Mouse (Mus musculus): Measurements from ENCODE around the gene Cabcoco1. TPM values are rescaled to one million over a fixed set of nuclear protein-coding genes. Genes with fewer than 3 reads are reported as not detected.

The Cabcoco1 gene
- polyA plus RNA-seq, 1 experiment from 2014 or later: 23.1 TPM

GRCm38 (mm10) chr10:68435001-68435560 lies 106.6 kb downstream of the Cabcoco1 start:
- H3K4me1 ChIP-seq (replicated peaks): no peaks in the 10 kb centered on the region
- no peaks in the 10 kb centered on the region for H3K36me3 ChIP-seq
- H3K4me2 ChIP-seq: no peak overlapping the region
- no peak for ATAC-seq (ENCODE audit: insufficient number of reproducible peaks, low FRiP score)
- no peaks in the 10 kb centered on the region for H3K9me3 ChIP-seq (replicated peaks)
- no peaks in the 10 kb centered on the region for H3K27me3 ChIP-seq (replicated peaks)
- WGBS: 80% methylated on average over 13 of the region's 13 CpGs
- H3K4me3 ChIP-seq: no peak overlapping the region
- H3K9ac ChIP-seq: no peak overlapping the region
- H3K27ac ChIP-seq (ENCODE audit: poor library complexity, severe bottlenecking): no peak overlapping the region

GRCm38 (mm10) chr10:68434045-68434639 lies 107.6 kb downstream of the Cabcoco1 start:
- H3K4me3 ChIP-seq: no peak overlapping the region
- no peaks in the 10 kb centered on the region for H3K36me3 ChIP-seq
- no peak overlapping the region for H3K4me2 ChIP-seq
- no peak for ATAC-seq (ENCODE audit: insufficient number of reproducible peaks, low FRiP score)
- no peak overlapping the region for H3K27ac ChIP-seq (ENCODE audit: poor library complexity, severe bottlenecking)
- H3K27me3 ChIP-seq (replicated peaks): no peaks in the 10 kb centered on the region
- 77% methylated on average over 9 of the region's 9 CpGs for WGBS
- H3K9me3 ChIP-seq (replicated peaks): no peaks in the 10 kb centered on the region
- no peaks in the 10 kb centered on the region for H3K4me1 ChIP-seq (replicated peaks)
- no peak overlapping the region for H3K9ac ChIP-seq

GRCm38 (mm10) chr10:68431346-68431745 lies 110.3 kb downstream of the Cabcoco1 start:
- H3K9me3 ChIP-seq (replicated peaks): no peaks in the 10 kb centered on the region
- 86% methylated on average over 6 of the region's 6 CpGs for WGBS
- H3K9ac ChIP-seq: no peak overlapping the region
- no peak overlapping the region for H3K4me3 ChIP-seq
- H3K36me3 ChIP-seq: no peaks in the 10 kb centered on the region
- H3K4me2 ChIP-seq: no peak overlapping the region
- no peak for ATAC-seq (ENCODE audit: insufficient number of reproducible peaks, low FRiP score)
- no peaks in the 10 kb centered on the region for H3K27me3 ChIP-seq (replicated peaks)
- no peak overlapping the region for H3K27ac ChIP-seq (ENCODE audit: poor library complexity, severe bottlenecking)
- H3K4me1 ChIP-seq (replicated peaks): no peaks in the 10 kb centered on the region

- no peak overlapping the region for H3K27ac ChIP-seq (ENCODE audit: poor library complexity, severe bottlenecking)
- ATAC-seq (ENCODE audit: insufficient number of reproducible peaks, low FRiP score): no peak
- 82% methylated on average over 13 of the region's 13 CpGs for WGBS
- H3K9me3 ChIP-seq (replicated peaks): no peaks in the 10 kb centered on the region
- H3K36me3 ChIP-seq: no peaks in the 10 kb centered on the region
- H3K4me3 ChIP-seq: no peak overlapping the region
- no peak overlapping the region for H3K4me2 ChIP-seq
- no peaks in the 10 kb centered on the region for H3K4me1 ChIP-seq (replicated peaks)
- H3K27me3 ChIP-seq (replicated peaks): no peaks in the 10 kb centered on the region
- H3K9ac ChIP-seq: no peak overlapping the region
These were observed 110.8 kb downstream of the Cabcoco1 start for GRCm38 (mm10) chr10:68430929-68431328.

GRCm38 (mm10) chr10:68420393-68420920 lies 121.2 kb downstream of the Cabcoco1 start:
- Histone ChIP-seq H3K4me2 (no peak overlapping the region), H3K9me3 (replicated peaks) (no peaks in the 10 kb centered on the region), H3K36me3 (no peaks in the 10 kb centered on the region), H3K4me3 (no peak overlapping the region), H3K27ac (ENCODE audit: poor library complexity, severe bottlenecking) (no peak overlapping the region), H3K4me1 (replicated peaks) (no peaks in the 10 kb centered on the region), H3K27me3 (replicated peaks) (no peaks in the 10 kb centered on the region), H3K9ac (no peak overlapping the region)
- no peak for ATAC-seq (ENCODE audit: insufficient number of reproducible peaks, low FRiP score)
- 77% methylated on average over 7 of the region's 7 CpGs for WGBS

GRCm38 (mm10) chr10:68419893-68420292 lies 121.8 kb downstream of the Cabcoco1 start:
- H3K4me1 ChIP-seq (replicated peaks): no peaks in the 10 kb centered on the region
- H3K4me2 ChIP-seq: no peak overlapping the region
- H3K4me3 ChIP-seq: no peak overlapping the region
- H3K27ac ChIP-seq (ENCODE audit: poor library complexity, severe bottlenecking): no peak overlapping the region
- ATAC-seq (ENCODE audit: insufficient number of reproducible peaks, low FRiP score): no peak
- H3K9me3 ChIP-seq (replicated peaks): 0 out of 2 replicates have a peak, but pooled peaks cover 5% of the 10 kb centered on the region
- H3K36me3 ChIP-seq: no peaks in the 10 kb centered on the region
- no peaks in the 10 kb centered on the region for H3K27me3 ChIP-seq (replicated peaks)
- WGBS: 54% methylated on average over 2 of the region's 2 CpGs
- H3K9ac ChIP-seq: no peak overlapping the region

GRCm38 (mm10) chr10:68417074-68417790 lies 124.5 kb downstream of the Cabcoco1 start:
- WGBS: 79% methylated on average over 13 of the region's 13 CpGs
- H3K9me3 ChIP-seq (replicated peaks): 0 out of 2 replicates have a peak, but pooled peaks cover 5% of the 10 kb centered on the region
- no peak overlapping the region for H3K9ac ChIP-seq
- no peak overlapping the region for H3K4me2 ChIP-seq
- no peaks in the 10 kb centered on the region for H3K4me1 ChIP-seq (replicated peaks)
- no peaks in the 10 kb centered on the region for H3K27me3 ChIP-seq (replicated peaks)
- no peak overlapping the region for H3K4me3 ChIP-seq
- ATAC-seq (ENCODE audit: insufficient number of reproducible peaks, low FRiP score): no peak
- no peaks in the 10 kb centered on the region for H3K36me3 ChIP-seq
- no peak overlapping the region for H3K27ac ChIP-seq (ENCODE audit: poor library complexity, severe bottlenecking)

- WGBS: 74% methylated on average over 4 of the region's 4 CpGs
These were observed 135.8 kb downstream of the Cabcoco1 start for GRCm38 (mm10) chr10:68405936-68406335.

GRCm38 (mm10) chr10:68396786-68397185 lies 144.9 kb downstream of the Cabcoco1 start:
- WGBS: 75% methylated on average over 8 of the region's 8 CpGs
- Histone ChIP-seq H3K27me3 (replicated peaks) (no peaks in the 10 kb centered on the region), H3K9ac (no peak overlapping the region), H3K4me2 (no peak overlapping the region), H3K9me3 (replicated peaks) (0 out of 2 replicates have a peak, but pooled peaks cover 6% of the 10 kb centered on the region), H3K36me3 (no peaks in the 10 kb centered on the region), H3K4me3 (no peak overlapping the region), H3K27ac (ENCODE audit: poor library complexity, severe bottlenecking) (peak overlapping the region; percentile 42; the same call in 1 of the 2 replicates), H3K4me1 (replicated peaks) (no peaks in the 10 kb centered on the region)
- ATAC-seq (ENCODE audit: insufficient number of reproducible peaks, low FRiP score): peak; percentile 42

More at GRCm38 (mm10) chr10:68405936-68406335, 135.8 kb downstream of the Cabcoco1 start:
- no peak overlapping the region for H3K27ac ChIP-seq (ENCODE audit: poor library complexity, severe bottlenecking)
- H3K9ac ChIP-seq: no peak overlapping the region
- no peak overlapping the region for H3K4me2 ChIP-seq
- no peak overlapping the region for H3K4me3 ChIP-seq
- no peak for ATAC-seq (ENCODE audit: insufficient number of reproducible peaks, low FRiP score)
- no peaks in the 10 kb centered on the region for H3K4me1 ChIP-seq (replicated peaks)
- H3K27me3 ChIP-seq (replicated peaks): no peaks in the 10 kb centered on the region
- H3K9me3 ChIP-seq (replicated peaks): peaks cover 3% of the 10 kb centered on the region; the same call in 1 of the 2 replicates
- H3K36me3 ChIP-seq: no peaks in the 10 kb centered on the region

GRCm38 (mm10) chr10:68396083-68396482 lies 145.6 kb downstream of the Cabcoco1 start:
- Histone ChIP-seq H3K4me1 (replicated peaks) (no peaks in the 10 kb centered on the region), H3K4me2 (no peak overlapping the region), H3K27ac (ENCODE audit: poor library complexity, severe bottlenecking) (no peak overlapping the region), H3K9me3 (replicated peaks) (0 out of 2 replicates have a peak, but pooled peaks cover 6% of the 10 kb centered on the region), H3K4me3 (no peak overlapping the region), H3K36me3 (no peaks in the 10 kb centered on the region), H3K27me3 (replicated peaks) (no peaks in the 10 kb centered on the region), H3K9ac (no peak overlapping the region)
- WGBS: 53% methylated on average over 2 of the region's 2 CpGs
- ATAC-seq (ENCODE audit: insufficient number of reproducible peaks, low FRiP score): no peak

- no peaks in the 10 kb centered on the region for H3K36me3 ChIP-seq
- WGBS: 58% methylated on average over 4 of the region's 4 CpGs
- H3K4me1 ChIP-seq (replicated peaks): no peaks in the 10 kb centered on the region
- H3K27ac ChIP-seq (ENCODE audit: poor library complexity, severe bottlenecking): no peak overlapping the region
- no peak overlapping the region for H3K4me3 ChIP-seq
- no peaks in the 10 kb centered on the region for H3K27me3 ChIP-seq (replicated peaks)
- H3K4me2 ChIP-seq: no peak overlapping the region
- no peaks in the 10 kb centered on the region for H3K9me3 ChIP-seq (replicated peaks)
- no peak overlapping the region for H3K9ac ChIP-seq
- no peak for ATAC-seq (ENCODE audit: insufficient number of reproducible peaks, low FRiP score)
These were observed 150.1 kb downstream of the Cabcoco1 start for GRCm38 (mm10) chr10:68391640-68392039.

Data from heart, embryonic 12.5 days (tissue).